Mouse (Mus musculus): ENCODE measurements around the gene Cldn13.

GRCm38 (mm10) chr5:134915311-134915710 is at the start of gene Cldn13:
- TF ChIP-seq POLR2A (IDR thresholded peaks at IDR 0.05; ENCODE audit: borderline replicate concordance, extremely low read depth, insufficient read depth, insufficient read length, poor library complexity, severe bottlenecking): no peak
- TF ChIP-seq CTCF (IDR thresholded peaks at IDR 0.05; ENCODE audit: borderline replicate concordance, extremely low read depth, insufficient read depth, insufficient read length): no peak
